Mouse (Mus musculus): Measurements from ENCODE around the gene Masp2. TPM values are rescaled to one million over a fixed set of nuclear protein-coding genes. Genes with fewer than 3 reads are reported as not detected.
A peak's percentile ranks its signal among the peaks of the same experiment; 100 is the strongest.

The Masp2 gene
- under 1 TPM in 1 of 2 experiments, not detected in 1; 0.13 TPM for total RNA-seq (2021)
- long read RNA-seq, experiment 1, result 0 reads
- long read RNA-seq, experiment 2, partial matches to known transcripts, result 0 of 1 reads
- long read RNA-seq, experiment 2, other reads (novel, unspliced or antisense), result 1 of 1 reads

- DNase-seq, result no peak
These were observed at the start of gene Masp2 for GRCm38 (mm10) chr4:148602357-148603120. Masp2 (plus strand) TSS chr4:148602554.

- no peak for DNase-seq
These were observed 44.6 kb upstream of the Masp2 start for GRCm38 (mm10) chr4:148557766-148558165.

- DNase-seq, result peak; percentile 91 to 92
These were observed 43.9 kb upstream of the Masp2 start, which contains the start of gene Exosc10 for GRCm38 (mm10) chr4:148558297-148559000. Exosc10 (plus strand) TSS chr4:148558429.

- DNase-seq, result no peak
These were observed 39.7 kb upstream of the Masp2 start for GRCm38 (mm10) chr4:148562676-148563075.

DNA sequence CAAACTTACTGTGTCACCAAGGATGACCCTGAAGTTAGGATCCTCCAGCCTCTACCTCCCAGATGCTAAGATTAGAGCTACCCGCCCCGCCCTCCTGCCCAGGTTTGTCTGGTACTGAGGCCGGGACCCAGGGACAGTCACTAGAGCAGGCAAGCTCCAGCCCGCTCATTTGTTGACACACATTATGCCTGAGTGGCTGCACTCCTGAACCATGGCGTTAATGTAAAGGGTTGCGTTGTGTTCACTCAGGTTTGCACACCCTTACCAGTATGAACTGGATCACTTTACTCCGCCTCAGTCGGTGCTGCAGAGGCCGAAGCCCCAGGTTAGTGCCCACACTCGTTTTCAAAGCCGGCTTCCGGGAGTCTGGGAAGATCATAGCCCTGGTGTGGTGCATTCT lies 38.8 kb upstream of the Masp2 start:
- no peak for DNase-seq

DNA sequence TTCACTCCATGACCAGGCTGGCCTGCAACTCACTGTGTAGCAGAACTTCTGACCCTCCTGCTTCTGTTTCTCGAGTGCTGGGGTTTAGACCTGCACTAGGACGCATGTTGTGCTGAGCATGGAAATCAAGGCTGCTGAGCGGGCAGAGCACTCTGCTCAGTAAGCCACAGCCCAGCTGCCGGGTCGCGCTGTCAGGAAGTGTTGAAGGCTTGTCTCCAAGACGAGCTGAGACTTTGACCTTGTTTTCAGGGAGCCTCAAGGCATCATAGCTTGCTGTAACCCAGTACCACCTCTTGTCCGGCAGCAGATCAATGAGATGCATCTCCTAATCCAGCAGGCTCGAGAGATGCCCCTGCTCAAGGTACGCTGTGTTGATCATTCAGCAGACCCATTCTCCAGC lies 32.2 kb upstream of the Masp2 start:
- no peak for DNase-seq

DNA sequence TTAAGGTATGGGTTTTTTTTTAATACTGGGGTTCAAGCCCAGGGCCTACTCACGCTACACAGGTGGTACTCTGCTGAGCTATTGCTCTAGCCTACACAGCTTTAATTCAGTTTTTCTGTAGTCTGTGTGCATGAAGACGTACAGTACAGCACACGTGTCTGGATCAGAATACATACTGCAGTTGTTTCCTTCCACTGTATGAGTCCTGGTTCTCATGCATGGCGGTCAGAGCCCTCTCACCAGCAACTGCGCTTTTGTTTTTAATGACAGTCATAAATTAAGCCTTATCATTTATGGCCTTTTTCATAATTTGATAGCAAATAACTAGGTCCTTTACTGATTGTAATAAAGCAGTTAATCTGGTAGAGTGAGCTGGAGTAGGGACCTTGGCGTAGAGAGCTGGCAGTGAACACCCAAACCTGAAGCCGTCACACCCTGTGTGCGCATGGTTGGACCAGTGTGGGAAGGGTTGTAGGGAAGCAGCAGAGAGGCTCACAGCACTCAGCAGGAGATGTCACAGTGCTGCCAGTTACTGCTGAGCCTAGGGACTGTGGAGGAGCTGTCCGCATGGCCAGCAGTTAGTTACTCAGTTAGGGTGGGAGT lies 31.6 kb upstream of the Masp2 start:
- DNase-seq, result no peak

DNA sequence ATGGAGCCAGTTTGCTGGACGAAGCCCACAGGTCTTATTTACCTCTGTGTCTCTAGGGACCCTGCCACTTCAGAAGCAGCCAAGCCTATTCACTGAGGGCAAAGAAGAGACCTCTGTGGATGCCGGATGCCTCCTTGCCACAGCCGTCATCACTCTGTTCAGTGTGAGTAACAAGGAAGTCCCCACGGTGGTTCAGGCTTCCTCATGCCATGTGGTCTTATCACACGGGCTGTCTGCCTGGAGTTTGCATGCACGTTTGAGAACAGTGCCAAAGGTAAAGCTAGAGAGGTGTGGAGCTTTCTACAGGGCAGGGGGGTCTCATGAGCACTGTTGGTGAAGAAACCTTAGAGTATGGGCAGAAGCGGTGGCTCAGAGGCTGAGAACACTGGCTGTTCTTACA lies 29.1 kb upstream of the Masp2 start:
- DNase-seq, result no peak

GRCm38 (mm10) chr4:148580765-148581164 lies 21.6 kb upstream of the Masp2 start:
- no peak for DNase-seq

- no peak for DNase-seq
These were observed 20.9 kb upstream of the Masp2 start for GRCm38 (mm10) chr4:148581422-148581821.

GRCm38 (mm10) chr4:148583257-148583656 lies 19.1 kb upstream of the Masp2 start:
- DNase-seq, result no peak

GRCm38 (mm10) chr4:148586648-148587047 lies 15.7 kb upstream of the Masp2 start:
- no peak for DNase-seq

DNA sequence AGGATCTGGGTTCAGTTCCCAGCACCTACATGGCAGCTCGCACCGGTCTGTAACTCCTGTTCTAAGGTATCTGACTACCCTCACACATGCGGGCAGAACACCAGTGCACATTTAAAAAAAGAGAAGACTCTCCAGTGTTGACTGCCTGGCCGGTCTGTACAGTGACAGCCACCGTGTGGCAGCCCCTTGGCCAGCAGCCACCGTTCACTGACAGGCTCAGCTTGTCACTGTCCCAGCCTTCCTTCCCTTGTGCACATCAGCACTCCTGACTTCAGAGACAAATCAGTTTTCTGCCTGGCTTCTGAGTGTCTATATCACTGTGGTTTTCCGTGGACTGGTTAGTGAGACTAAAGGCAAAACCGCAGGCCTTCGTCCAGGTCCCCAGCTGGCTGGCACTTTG lies 13.6 kb upstream of the Masp2 start:
- peak in 1 of 2 experiments; percentile 25 for DNase-seq

GRCm38 (mm10) chr4:148589565-148589964 lies 12.8 kb upstream of the Masp2 start:
- no peak for DNase-seq

- peak in 1 of 2 experiments; percentile 27 for DNase-seq
These were observed 11.8 kb upstream of the Masp2 start for GRCm38 (mm10) chr4:148590421-148591170.

DNA sequence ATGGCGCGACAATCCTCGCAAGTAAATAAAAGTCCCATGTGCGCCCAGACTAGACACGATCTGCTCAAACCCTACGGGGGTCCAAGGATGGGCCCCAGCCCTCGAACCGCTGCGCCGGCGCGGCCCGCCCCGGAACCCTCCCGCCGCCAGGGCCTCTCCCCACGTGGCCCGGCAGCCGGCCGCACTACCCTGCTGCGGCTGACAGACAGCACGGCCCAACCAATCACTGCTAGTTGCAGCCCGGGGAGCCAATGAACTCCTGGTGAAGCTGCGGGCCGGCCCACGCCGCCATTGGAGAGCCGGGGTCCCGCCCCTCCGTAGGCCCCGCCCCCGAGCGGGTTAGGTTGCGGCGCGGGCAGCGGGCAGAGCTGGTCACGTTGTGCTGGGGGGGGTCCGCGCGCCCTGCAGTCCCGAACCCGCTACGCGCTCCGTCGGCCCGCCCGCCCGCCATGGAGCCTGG lies 11.2 kb upstream of the Masp2 start, which contains the start of gene Srm:
TSS of gene Srm (plus strand) at position 333 of the 460 bp plus-strand sequence.
- DNase-seq, result peak; percentile 96 to 99

DNA sequence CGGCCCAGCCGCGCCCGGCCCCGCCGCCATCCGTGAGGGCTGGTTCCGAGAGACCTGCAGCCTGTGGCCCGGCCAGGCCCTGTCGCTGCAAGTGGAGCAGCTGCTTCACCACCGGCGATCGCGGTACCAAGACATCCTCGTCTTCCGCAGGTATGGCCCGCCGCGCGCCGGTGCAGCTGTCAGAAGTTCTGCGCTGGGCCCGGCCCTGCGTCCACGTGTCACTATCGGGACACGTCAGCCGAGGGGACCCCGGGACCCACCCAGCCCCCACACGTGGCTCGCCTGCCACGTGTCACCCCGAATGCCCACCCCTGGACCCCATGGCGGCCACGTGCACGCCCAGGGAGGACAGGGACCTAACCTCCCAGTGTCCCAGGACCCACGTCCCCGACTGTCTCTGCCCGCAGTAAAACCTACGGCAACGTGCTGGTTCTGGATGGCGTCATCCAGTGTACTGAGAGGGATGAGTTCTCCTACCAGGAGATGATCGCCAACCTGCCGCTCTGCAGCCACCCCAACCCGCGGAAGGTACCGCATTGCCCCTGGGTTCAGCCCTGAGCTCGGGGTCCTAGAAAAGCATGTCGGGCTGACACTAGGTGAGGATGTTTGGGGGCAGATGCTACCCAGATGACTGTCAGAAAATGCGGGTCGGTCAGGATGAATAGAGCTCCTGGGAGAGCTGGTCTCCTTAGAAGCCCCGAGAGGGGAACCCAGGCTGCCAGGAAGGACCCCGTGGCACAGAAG lies 10.5 kb upstream of the Masp2 start:
- DNase-seq, result peak in 1 of 2 experiments; percentile 36

DNA sequence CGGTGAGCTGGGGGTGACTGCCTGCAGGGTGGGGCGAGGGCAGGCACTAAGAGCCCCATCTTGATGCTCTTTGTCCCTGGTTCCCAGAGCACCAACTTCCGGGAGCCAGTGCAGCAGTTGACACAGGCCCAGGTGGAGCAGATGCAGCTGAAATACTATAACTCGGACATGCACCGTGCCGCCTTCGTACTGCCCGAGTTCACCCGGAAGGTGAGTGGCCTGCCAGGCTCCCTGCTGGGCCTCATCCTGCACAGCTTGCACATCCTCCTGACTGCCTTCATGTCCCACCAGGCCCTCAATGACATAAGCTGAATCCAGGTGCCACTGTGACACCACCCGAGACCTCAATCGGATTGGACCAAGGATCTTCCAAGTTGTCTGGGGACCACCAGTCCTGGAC lies 8.4 kb upstream of the Masp2 start:
- no peak for DNase-seq

DNA sequence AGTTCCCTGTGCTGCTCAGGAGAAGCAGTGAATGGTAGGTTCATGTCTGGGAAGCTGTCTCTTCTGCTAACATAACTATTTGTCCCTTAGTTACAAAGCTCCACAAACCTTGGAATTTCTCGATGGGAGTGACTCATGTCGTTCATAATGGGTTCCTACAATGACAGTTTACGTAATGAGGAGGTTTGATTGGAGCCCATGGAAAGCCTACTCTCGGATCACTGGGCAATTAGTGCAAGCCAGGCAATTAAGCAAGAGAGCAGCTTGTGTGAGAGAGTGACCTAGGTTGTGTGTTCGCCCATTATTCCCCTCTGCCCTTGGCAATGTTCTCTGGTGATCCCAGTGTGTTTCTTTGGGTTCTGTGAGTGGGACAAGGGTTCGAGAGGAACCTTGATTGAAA lies 6.4 kb upstream of the Masp2 start:
- DNase-seq, result no peak

- DNase-seq, result no peak
These were observed 5.6 kb upstream of the Masp2 start for GRCm38 (mm10) chr4:148596731-148597130.

- DNase-seq, result no peak
These were observed 3.5 kb upstream of the Masp2 start for GRCm38 (mm10) chr4:148598826-148599225.
